Mouse (Mus musculus): ENCODE results near the gene Fut11.

- TF ChIP-seq CTCF (IDR thresholded peaks at IDR 0.05; ENCODE audit: borderline replicate concordance, extremely low read depth, insufficient read depth, insufficient read length) (no peak), POLR2A (IDR thresholded peaks at IDR 0.05; ENCODE audit: borderline replicate concordance, extremely low read depth, insufficient read depth, insufficient read length, poor library complexity, severe bottlenecking) (no peak)
Observed at GRCm38 (mm10) chr14:20693589-20694101, 1.1 kb upstream of the Fut11 start.

Measured in brain, embryonic 14.5 days (tissue).